Mouse (Mus musculus): ENCODE data around the gene Prpf31. TPM values are rescaled to one million over a fixed set of nuclear protein-coding genes. Genes with fewer than 3 reads are reported as not detected.

Gene Prpf31
- 23.5 and 27.7 TPM in 2 replicates for total RNA-seq (2023)

GRCm38 (mm10) chr7:3629543-3630477 is at the start of gene Prpf31, which contains the start of gene Tfpt:
Gene Prpf31 (plus strand): TSS chr7:3629985.
Gene Tfpt (minus strand): TSS chr7:3629929.

DNA sequence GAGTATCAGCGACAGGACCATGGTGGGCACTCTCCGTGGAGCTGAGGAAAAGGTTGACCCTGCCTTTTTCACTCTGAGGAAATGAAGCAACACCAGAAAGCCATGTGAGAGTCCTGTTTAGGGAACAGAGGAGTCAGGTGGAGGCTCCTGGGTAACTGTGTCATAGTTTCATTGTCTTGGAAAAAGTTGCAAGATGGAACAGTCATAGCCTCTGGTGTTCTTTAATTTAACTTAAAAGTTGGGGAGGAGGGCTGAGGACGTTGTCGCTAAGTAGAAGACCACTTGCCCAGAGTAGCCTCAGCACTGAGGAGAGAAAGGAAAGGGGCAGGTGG is 13.8 kb upstream of the Prpf31 start, which contains the start of gene Oscar:
Oscar (minus strand) TSS at position 101 of the 332 bp plus-strand sequence.

GRCm38 (mm10) chr7:3617242-3617995 is 12.4 kb upstream of the Prpf31 start, which contains the start of gene Ndufa3:
Gene Ndufa3 (plus strand): TSS chr7:3617373.

DNA sequence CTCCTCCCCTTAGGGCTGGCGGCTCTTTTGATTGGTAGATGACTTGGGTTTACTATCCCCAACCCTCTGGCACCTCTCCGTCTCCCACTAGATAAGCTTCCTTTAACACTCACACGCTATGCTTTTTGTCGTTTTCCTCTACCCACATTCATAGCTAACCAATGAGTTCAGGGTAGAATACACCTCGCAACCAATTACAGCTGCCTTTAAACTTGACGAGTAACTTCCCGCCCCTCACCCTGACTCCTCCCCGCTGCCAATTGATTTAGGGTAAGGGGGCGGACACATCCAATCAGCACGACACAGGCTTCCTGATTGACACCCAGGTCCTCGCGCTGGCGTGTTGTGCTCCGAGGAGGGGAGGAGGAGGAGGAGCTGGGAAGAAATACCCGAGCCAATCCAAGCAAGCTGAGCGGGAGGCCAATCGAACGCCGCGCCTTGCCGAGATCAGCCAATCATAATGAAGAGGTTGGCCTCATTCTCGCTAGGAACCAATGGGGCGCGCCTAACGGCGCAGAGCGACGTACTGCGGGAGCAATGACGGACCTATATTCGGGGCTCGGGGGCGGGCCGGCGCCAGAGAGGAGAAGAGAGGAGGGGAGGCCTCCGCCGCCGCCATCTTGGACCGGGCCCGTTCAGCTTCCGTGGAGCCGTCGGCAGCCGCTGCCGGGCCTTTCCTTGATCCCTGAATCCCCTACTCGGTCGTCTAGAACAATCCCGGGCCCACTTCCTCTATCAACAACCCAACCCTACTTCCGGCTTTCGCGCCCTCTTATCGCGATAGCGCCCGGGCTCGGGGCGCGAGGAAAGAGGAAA is 15.1 kb downstream of the Prpf31 start, which contains the start of gene Cnot3:
Cnot3 (plus strand) TSS at position 597 of the 816 bp plus-strand sequence.

DNA sequence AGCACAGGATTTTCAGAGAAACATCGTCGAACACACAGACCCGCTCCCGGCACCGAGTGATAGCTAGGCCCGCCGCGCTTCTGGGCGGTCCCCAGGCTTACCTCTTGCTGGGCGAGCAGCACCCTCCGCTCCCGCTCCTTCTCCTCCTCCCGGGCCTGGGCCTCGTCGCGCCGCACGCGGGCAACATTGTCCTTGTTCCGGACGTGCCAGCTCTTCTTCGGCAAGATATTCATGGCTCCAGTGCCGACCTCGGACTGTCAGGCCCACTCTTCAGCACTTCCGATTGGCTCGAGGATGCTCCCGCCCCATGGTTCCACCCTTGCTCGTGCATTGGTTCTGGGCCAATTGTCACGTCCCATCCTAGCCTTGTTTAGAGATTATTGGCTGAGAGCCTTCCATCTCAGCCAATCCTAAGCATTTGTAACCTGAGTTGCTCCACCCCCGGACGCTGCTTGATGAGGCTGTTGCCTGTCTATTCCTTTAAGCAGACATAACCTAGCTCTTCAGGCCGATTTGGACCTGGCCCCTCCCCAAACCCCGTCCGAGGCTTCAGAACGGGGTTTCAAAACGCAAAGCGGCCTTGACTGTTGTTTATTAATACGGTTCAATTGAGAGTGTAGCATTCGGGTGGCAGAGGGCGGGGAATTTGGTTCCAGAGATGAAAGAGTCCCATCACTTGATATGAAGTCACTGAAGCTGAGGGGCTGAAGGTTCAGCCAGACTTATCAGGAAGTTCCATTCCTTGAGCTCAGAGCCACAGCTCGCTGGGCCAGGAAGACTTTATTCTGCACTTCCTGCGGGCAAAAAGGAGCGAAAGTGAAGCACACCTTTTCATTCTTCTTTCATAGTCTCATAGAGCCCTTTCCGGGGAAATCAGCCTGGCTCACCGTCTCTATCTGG is 35.7 kb downstream of the Prpf31 start, which contains the start of gene Leng1:
Leng1 (minus strand) TSS at position 626 of the 900 bp plus-strand sequence.

GRCm38 (mm10) chr7:3677342-3677741 is 47.6 kb downstream of the Prpf31 start, which contains the start of gene Tmc4:
Gene Tmc4 (minus strand): TSS chr7:3677553.

Other genes starting within 250 kb of the Prpf31 start
- gene Cacng8, start 239.3 kb upstream of the Prpf31 start, total RNA-seq (2023), result not detected in 2 replicates
- not detected in 2 replicates for gene Cacng6, start 205.8 kb upstream of the Prpf31 start, total RNA-seq (2023)
- gene Tarm1, start 127.4 kb upstream of the Prpf31 start, total RNA-seq (2023), result 52.4 and 54.9 TPM in 2 replicates
- gene Oscar, start 13.8 kb upstream of the Prpf31 start, total RNA-seq (2023), result not detected in 2 replicates
- gene Ndufa3, start 12.6 kb upstream of the Prpf31 start, total RNA-seq (2023), result 255 and 302 TPM in 2 replicates
- 19.2 and 24.4 TPM in 2 replicates for gene Tfpt, start 56 bp upstream of the Prpf31 start, total RNA-seq (2023)
- gene Cnot3, start 15.3 kb downstream of the Prpf31 start, total RNA-seq (2023), result 72.2 and 93.0 TPM in 2 replicates
- gene Leng1, start 35.9 kb downstream of the Prpf31 start, total RNA-seq (2023), result 5.6 and 6.7 TPM in 2 replicates
- gene Tmc4, start 47.6 kb downstream of the Prpf31 start, total RNA-seq (2023), result 18.1 and 19.3 TPM in 2 replicates
- gene Tsen34, start 62.9 kb downstream of the Prpf31 start, total RNA-seq (2023), result 35.7 and 48.3 TPM in 2 replicates
- gene Mboat7, start 63.5 kb downstream of the Prpf31 start, total RNA-seq (2023), result 184 and 188 TPM in 2 replicates
- 964 and 1,181 TPM in 2 replicates for gene Rps9, start 74.0 kb downstream of the Prpf31 start, total RNA-seq (2023)
- gene Pirb, start 90.4 kb downstream of the Prpf31 start, total RNA-seq (2023), result 306 and 318 TPM in 2 replicates
- 84.0 and 90.4 TPM in 2 replicates for gene Gm15448, start 195.7 kb downstream of the Prpf31 start, total RNA-seq (2023)
- gene Pira2, start 215.1 kb downstream of the Prpf31 start, total RNA-seq (2023), result 69.3 and 76.6 TPM in 2 replicates

Data from neutrophil, adult 65 days (primary cell).